Mouse (Mus musculus): ENCODE data around the gene Peli2. TPM values are rescaled to one million over a fixed set of nuclear protein-coding genes. Genes with fewer than 3 reads are reported as not detected.
"Not testable (repeated sequence)": the region's sequence is repeated elsewhere in the genome, so short reads cannot be mapped to it uniquely, and the experiment has no call there.

The Peli2 gene
- total RNA-seq (2021) = 10 to 100 TPM; 15.4 to 27.4 TPM

GRCm38 (mm10) chr14:48120752-48121528, at the start of gene Peli2:
Gene Peli2, plus strand, starts transcription at chr14:48120823.
- DNase-seq = peak; percentile 71 to 74

GRCm38 (mm10) chr14:48072104-48072503, 48.5 kb upstream of the Peli2 start:
- DNase-seq = no peak

- peak; percentile 54 to 55 for DNase-seq
These were observed 47.1 kb upstream of the Peli2 start for GRCm38 (mm10) chr14:48073247-48074161.

- DNase-seq = not testable (repeated sequence)
These were observed 41.0 kb upstream of the Peli2 start for GRCm38 (mm10) chr14:48079574-48079973.

GRCm38 (mm10) chr14:48083836-48084812, 36.5 kb upstream of the Peli2 start:
- peak; percentile 38 to 43 for DNase-seq

GRCm38 (mm10) chr14:48086682-48087297, 33.8 kb upstream of the Peli2 start:
- DNase-seq = no peak

GRCm38 (mm10) chr14:48087298-48087830, 33.3 kb upstream of the Peli2 start:
- no peak for DNase-seq

- DNase-seq = no peak
These were observed 30.2 kb upstream of the Peli2 start for GRCm38 (mm10) chr14:48090465-48090864.

- DNase-seq = no peak
These were observed 29.5 kb upstream of the Peli2 start for GRCm38 (mm10) chr14:48091160-48091559.

- DNase-seq = no peak
These were observed 22.4 kb upstream of the Peli2 start for GRCm38 (mm10) chr14:48098253-48098652.

GRCm38 (mm10) chr14:48099354-48099753, 21.3 kb upstream of the Peli2 start:
- no peak for DNase-seq

GRCm38 (mm10) chr14:48106453-48106852, 14.2 kb upstream of the Peli2 start:
- DNase-seq = no peak

- DNase-seq = no peak
These were observed 2.6 kb upstream of the Peli2 start for GRCm38 (mm10) chr14:48117986-48118385.

- no peak for DNase-seq
These were observed 1.5 kb upstream of the Peli2 start for GRCm38 (mm10) chr14:48119012-48119647.

GRCm38 (mm10) chr14:48119648-48120270, 864 bp upstream of the Peli2 start:
- no peak for DNase-seq

GRCm38 (mm10) chr14:48120443-48120751, 226 bp upstream of the Peli2 start:
- no peak for DNase-seq

- no peak for DNase-seq
These were observed 1.2 kb downstream of the Peli2 start for GRCm38 (mm10) chr14:48121529-48122517.

GRCm38 (mm10) chr14:48124011-48124410, 3.4 kb downstream of the Peli2 start:
- DNase-seq = no peak

- DNase-seq = no peak
These were observed 4.2 kb downstream of the Peli2 start for GRCm38 (mm10) chr14:48124816-48125215.
